Mouse (Mus musculus) G1E (cell line): Measurements from ENCODE around the gene Tbx2. TPM values are rescaled to one million over a fixed set of nuclear protein-coding genes. Genes with fewer than 3 reads are reported as not detected.

Source experiments
- ATAC-seq: 2 replicates; pipeline ENCODE4 v1.8.0; 2016; ENCODE audit warnings: mild to moderate bottlenecking; ENCODE audit not compliant: insufficient number of reproducible peaks, poor library complexity, low FRiP score, severe bottlenecking; ENCODE audit errors: extremely low read depth
- DNase-seq: peaks from one replicate; pipeline ENCODE4 v3.0.0; 2012; ENCODE audit warnings: low spot score
- H3K27me3 ChIP-seq: 2 replicates; pipeline ENCODE4 v1.6.1; 2012; ENCODE audit warnings: mild to moderate bottlenecking, low read length, inconsistent platforms; ENCODE audit not compliant: insufficient read depth
- H3K36me3 ChIP-seq: replicated peaks from 2 replicates; pipeline ENCODE3; 2012; ENCODE audit warnings: mild to moderate bottlenecking, inconsistent platforms
- H3K4me1 ChIP-seq: 2 replicates; pipeline ENCODE4 v1.6.1; 2012; ENCODE audit warnings: low read depth, low read length, inconsistent platforms, mixed read lengths; ENCODE audit not compliant: insufficient read depth
- H3K4me3 ChIP-seq: 2 replicates; pipeline ENCODE4 v1.5.1; 2012; ENCODE audit warnings: low read depth, mild to moderate bottlenecking, inconsistent platforms, low read length, moderate library complexity, mixed read lengths
- H3K9me3 ChIP-seq: replicated peaks from 2 replicates; pipeline ENCODE4 v1.6.1; 2012; ENCODE audit warnings: inconsistent platforms
- CTCF ChIP-seq: IDR thresholded peaks from 2 replicates; pipeline ENCODE4 v1.5.1; 2012; ENCODE audit warnings: low read depth, low read length, inconsistent platforms, mixed read lengths
- GATA1 ChIP-seq: IDR thresholded peaks from 2 replicates; pipeline ENCODE4 v1.6.1; 2012; ENCODE audit warnings: borderline replicate concordance, low read length, inconsistent platforms, mixed read lengths
- GATA2 ChIP-seq: IDR thresholded peaks from 2 replicates; pipeline ENCODE4 v1.6.1; 2012; ENCODE audit warnings: low read depth, low read length, inconsistent platforms, borderline replicate concordance
- POLR2AphosphoS5 ChIP-seq: IDR thresholded peaks from 2 replicates; pipeline ENCODE4 v1.6.1; 2012; ENCODE audit warnings: low read depth, low read length, inconsistent platforms; ENCODE audit not compliant: insufficient replicate concordance
- TAL1 ChIP-seq: conservative IDR thresholded peaks from 2 replicates; pipeline ENCODE4 v1.6.1; 2012; ENCODE audit warnings: low read depth, low read length, inconsistent platforms, mixed read lengths
- polyA plus RNA-seq: library from polyadenylated mRNA; stranded (reverse); fragments of >175 nt; gene quantifications from 2 replicates; pipeline ENCODE4 v1.2.3, GENCODE M21; 2012
- total RNA-seq, 2 experiments: library from RNA; stranded (forward) in 1 of 2; stranded (reverse) in 1 of 2; fragments of 200-1000 nt in 1 of 2; fragments of >200 nt in 1 of 2; fragmentation: Nextera tagmentation in 1 of 2; gene quantifications; 2 replicates each; pipeline ENCODE4 v1.2.3; 2014 to 2017

Gene Tbx2
- total and polyA plus RNA-seq, 3 experiments = 0.24 to 0.53 TPM; not detected in 1

DNA sequence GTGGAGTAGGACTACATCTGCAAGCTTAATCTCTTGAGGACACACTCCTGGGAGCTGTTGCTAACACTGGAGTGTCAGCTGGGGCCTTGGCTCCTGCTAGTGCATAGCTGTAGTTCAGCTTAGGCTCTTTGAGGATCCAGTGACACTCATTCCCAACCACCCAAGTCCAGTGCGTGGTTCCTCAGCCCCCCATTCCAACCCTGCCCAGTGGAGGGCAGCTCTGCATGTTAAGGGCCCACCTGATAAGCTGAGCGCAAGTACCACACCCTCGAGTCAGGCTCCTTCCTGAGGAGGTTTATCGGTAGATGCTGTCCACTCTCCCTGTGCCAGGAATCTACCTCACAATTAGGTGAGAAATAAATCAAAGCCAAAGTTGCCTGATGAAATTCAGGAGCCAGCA is 32.9 kb upstream of the Tbx2 start:
- ATAC-seq = no peak
- H3K9me3 ChIP-seq = no peaks in the 10 kb centered on the region
- peaks cover 9% of the 10 kb centered on the region for H3K27me3 ChIP-seq
- H3K4me1 ChIP-seq = 0 out of 2 replicates have a peak, but pooled peaks cover 3% of the 10 kb centered on the region
- no peak for DNase-seq
- H3K36me3 ChIP-seq = no peaks in the 10 kb centered on the region
- no peak overlapping the region for H3K4me3 ChIP-seq
- TF ChIP-seq TAL1 = no peak
- TF ChIP-seq GATA1 = no peak
- no peak for TF ChIP-seq POLR2AphosphoS5
- TF ChIP-seq GATA2 = no peak
- TF ChIP-seq CTCF = no peak

DNA sequence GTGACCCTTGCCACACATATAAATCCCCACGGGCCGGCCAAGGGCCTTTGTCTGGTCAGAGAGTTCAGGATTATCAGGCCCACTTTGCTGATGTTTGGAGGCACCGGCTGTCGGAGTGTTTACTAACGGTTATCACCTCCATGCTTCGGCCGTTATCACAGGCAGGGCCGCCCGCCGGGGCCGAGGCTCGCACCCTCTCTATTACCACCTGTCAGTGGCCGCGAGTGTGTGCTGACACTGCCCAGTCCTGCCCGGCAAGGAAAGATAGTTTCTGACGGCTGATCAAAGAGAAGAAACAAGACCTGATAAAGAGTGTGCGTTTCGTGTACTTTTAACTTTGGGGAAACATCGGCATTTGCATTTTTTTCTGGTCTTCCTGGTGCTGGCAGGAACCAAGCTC is 32.5 kb upstream of the Tbx2 start:
- TF ChIP-seq TAL1 (no peak), GATA2 (no peak), CTCF (no peak), GATA1 (no peak), POLR2AphosphoS5 (no peak)
- no peaks in the 10 kb centered on the region for H3K9me3 ChIP-seq
- peaks cover 9% of the 10 kb centered on the region for H3K27me3 ChIP-seq
- DNase-seq = no peak
- no peak for ATAC-seq
- H3K36me3 ChIP-seq = no peaks in the 10 kb centered on the region
- H3K4me3 ChIP-seq = no peak overlapping the region
- H3K4me1 ChIP-seq = 0 out of 2 replicates have a peak, but pooled peaks cover 3% of the 10 kb centered on the region

DNA sequence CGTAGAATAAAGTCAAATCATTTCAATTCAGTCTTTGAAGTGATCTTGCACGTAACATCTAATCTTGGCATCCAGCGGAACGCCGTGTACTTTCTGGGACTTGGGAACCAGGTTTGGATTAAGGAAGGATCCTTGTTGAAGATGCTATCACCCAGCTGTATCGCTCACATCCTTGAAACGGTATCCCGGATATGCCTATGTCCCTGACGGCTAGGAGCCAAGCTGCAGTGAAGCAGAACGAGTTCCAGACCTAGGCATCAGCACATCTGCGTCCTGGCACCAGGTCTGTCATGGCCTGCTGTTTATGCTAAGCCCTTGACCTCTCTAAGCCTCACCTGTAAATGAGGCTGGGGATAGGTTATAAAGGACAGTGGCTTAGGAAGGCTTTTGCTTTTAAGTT is 32.0 kb upstream of the Tbx2 start:
- ATAC-seq (no peak), DNase-seq (no peak)
- Histone ChIP-seq H3K9me3 (no peaks in the 10 kb centered on the region), H3K4me1 (0 out of 2 replicates have a peak, but pooled peaks cover 3% of the 10 kb centered on the region), H3K27me3 (peaks cover 9% of the 10 kb centered on the region), H3K4me3 (no peak overlapping the region), H3K36me3 (no peaks in the 10 kb centered on the region)
- TF ChIP-seq GATA2 = no peak
- no peak for TF ChIP-seq GATA1
- no peak for TF ChIP-seq CTCF
- no peak for TF ChIP-seq TAL1
- no peak for TF ChIP-seq POLR2AphosphoS5

- no peak overlapping the region for H3K4me3 ChIP-seq
- no peak for DNase-seq
- H3K27me3 ChIP-seq = peaks cover 9% of the 10 kb centered on the region; the same call in 1 of the 2 replicates
- ATAC-seq = peak; percentile 40
- 0 out of 2 replicates have a peak, but pooled peaks cover 3% of the 10 kb centered on the region for H3K4me1 ChIP-seq
- no peak for TF ChIP-seq GATA1
- no peak for TF ChIP-seq GATA2
- H3K36me3 ChIP-seq = no peaks in the 10 kb centered on the region
- H3K9me3 ChIP-seq = no peaks in the 10 kb centered on the region
These were observed 28.3 kb upstream of the Tbx2 start for GRCm38 (mm10) chr11:85804048-85804447.

- H3K36me3 ChIP-seq = no peaks in the 10 kb centered on the region
- no peak for ATAC-seq
These were observed 26.6 kb upstream of the Tbx2 start for GRCm38 (mm10) chr11:85805779-85806178.

DNA sequence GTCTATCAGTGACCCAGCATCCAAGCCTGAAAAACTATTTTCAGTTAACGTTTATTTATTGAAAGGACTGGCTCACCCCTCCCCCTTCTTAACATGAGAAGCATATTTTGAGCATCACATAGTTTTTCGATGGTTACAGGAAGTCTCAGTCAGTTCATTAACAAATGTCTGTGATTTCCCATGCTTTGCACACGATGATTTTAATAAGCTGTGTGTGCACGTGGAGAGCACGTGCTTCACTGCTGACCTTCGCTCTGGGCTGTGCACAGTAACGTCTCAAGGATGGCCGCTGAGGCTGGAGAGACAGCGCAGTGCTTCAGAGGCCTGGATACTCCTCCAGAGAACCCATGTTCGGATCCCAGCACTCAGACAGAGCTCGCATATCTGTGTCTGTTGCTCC is 25.0 kb upstream of the Tbx2 start:
- Histone ChIP-seq H3K4me3 (no peak overlapping the region), H3K9me3 (no peaks in the 10 kb centered on the region), H3K27me3 (peaks cover 7% of the 10 kb centered on the region; the same call in 1 of the 2 replicates), H3K36me3 (no peaks in the 10 kb centered on the region), H3K4me1 (0 out of 2 replicates have a peak, but pooled peaks cover 3% of the 10 kb centered on the region)
- no peak for ATAC-seq
- no peak for DNase-seq
- no peak for TF ChIP-seq POLR2AphosphoS5
- TF ChIP-seq GATA2 = no peak
- TF ChIP-seq GATA1 = no peak
- TF ChIP-seq CTCF = no peak
- no peak for TF ChIP-seq TAL1

More at GRCm38 (mm10) chr11:85805779-85806178, 26.6 kb upstream of the Tbx2 start:
- Histone ChIP-seq H3K4me3 (no peak overlapping the region), H3K9me3 (no peaks in the 10 kb centered on the region), H3K4me1 (0 out of 2 replicates have a peak, but pooled peaks cover 3% of the 10 kb centered on the region), H3K27me3 (peaks cover 9% of the 10 kb centered on the region; the same call in 1 of the 2 replicates)
- no peak for DNase-seq
- TF ChIP-seq GATA1 (no peak), GATA2 (no peak), POLR2AphosphoS5 (no peak), CTCF (no peak), TAL1 (no peak)

DNA sequence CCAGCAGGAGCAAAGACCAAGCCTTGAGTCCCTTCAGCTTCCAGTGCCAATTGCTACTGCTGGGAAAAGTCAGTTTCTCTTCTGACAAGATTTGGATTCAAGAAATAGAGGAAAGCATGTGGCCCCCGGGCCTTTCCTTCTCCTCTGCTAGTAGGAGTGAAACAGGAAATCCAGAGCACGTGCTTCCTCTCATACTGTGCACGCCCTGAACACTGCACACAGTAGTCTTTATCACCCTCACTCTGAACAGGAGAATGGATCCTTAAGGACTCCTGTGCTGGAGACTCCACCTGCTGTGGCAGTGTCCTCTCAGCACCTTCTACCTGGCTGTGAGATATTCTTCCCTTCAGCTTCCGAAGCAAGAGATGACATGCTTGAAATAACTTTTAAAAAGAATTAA is 21.1 kb upstream of the Tbx2 start:
- no peak for DNase-seq
- H3K36me3 ChIP-seq = no peaks in the 10 kb centered on the region
- TF ChIP-seq POLR2AphosphoS5 (no peak), CTCF (no peak), GATA1 (no peak), GATA2 (no peak), TAL1 (no peak)
- no peak for ATAC-seq
- 0 out of 2 replicates have a peak, but pooled peaks cover 2% of the 10 kb centered on the region for H3K27me3 ChIP-seq
- no peak overlapping the region for H3K4me3 ChIP-seq
- no peaks in the 10 kb centered on the region for H3K4me1 ChIP-seq
- H3K9me3 ChIP-seq = no peaks in the 10 kb centered on the region
